8 mouse cellular contexts compared by ENCODE assay signal in the genomic region with DNA sequence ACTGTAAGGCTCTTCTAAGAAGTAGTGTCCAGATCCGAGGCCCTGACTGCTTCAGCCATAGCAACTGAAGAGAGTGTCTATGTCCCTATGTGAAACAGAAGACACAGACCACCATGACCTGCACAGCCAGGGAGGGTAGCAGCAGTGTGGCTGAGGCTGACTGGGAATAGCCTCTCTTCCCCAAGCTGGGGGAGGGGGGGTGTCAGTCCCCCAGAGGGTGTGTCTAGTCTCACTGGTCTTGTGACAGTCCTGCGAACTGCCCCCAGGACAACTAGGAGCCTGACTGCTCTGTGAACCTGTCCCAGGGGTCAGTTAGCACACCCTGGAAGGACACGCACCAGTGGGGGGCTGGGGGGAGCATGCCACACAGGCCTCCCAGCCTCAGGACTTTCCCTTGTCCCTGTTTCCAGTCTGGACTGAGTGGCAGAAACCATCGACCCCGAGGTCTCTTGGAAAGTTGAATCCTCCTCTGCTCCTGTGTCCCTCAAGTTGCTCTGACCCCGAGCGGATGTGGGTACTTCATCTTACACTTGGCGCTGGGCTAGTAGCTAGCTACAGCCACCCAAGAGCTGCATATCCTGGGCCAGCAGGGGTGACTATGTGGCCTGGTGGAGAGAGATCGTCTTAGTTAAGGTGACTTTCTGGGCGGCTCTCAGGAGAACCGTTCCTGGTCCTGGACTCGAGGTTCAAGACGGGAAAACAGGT. TPM values are rescaled to one million over a fixed set of nuclear protein-coding genes. Genes with fewer than 3 reads are reported as not detected.
DNase-seq lines count a peak whose midpoint lies in the region; ATAC-seq and TF ChIP-seq lines count a peak whose summit lies in the region.

No protein-coding gene starts in this region.

- peak overlapping the region; percentile 72 for H3K9ac ChIP-seq in forebrain, embryonic 11.5 days (ENCODE audit: low read length)
- peak overlapping the region; percentile 66; the same call in 1 of the 2 replicates for H3K9ac ChIP-seq in limb, embryonic 12.5 days (replicated peaks)
- H3K9ac ChIP-seq in neural tube, embryonic 11.5 days (ENCODE audit: low read length), result no peak overlapping the region

- ATAC-seq in forebrain, embryonic 11.5 days (replicated peaks; ENCODE audit: low FRiP score), result no peak
- no peak for ATAC-seq in limb, embryonic 12.5 days (ENCODE audit: insufficient number of reproducible peaks, insufficient read depth, low FRiP score, low TSS enrichment, low read depth)
- ATAC-seq in neural tube, embryonic 11.5 days (ENCODE audit: insufficient read depth, low FRiP score, low TSS enrichment), result no peak
- no peak for ATAC-seq in erythroid progenitor cell, adult 5-6 weeks (replicated peaks; ENCODE audit: low FRiP score, poor library complexity, severe bottlenecking)

- no peak for DNase-seq in layer of hippocampus, adult 2 months (ENCODE audit: low spot score in 2 of 2)
- no peak for DNase-seq in layer of hippocampus, adult 18-20 months (ENCODE audit: low spot score in 2 of 2)
- no peak for DNase-seq in forebrain, embryonic 11.5 days (ENCODE audit: low spot score)
- peak; percentile 22 for DNase-seq in hindbrain, embryonic 10.5 days (ENCODE audit: low spot score)
- no peak for DNase-seq in neural tube, embryonic 11.5 days (ENCODE audit: low spot score)
- no peak for DNase-seq in MN1 (ENCODE audit: low spot score)

- H3K4me3 ChIP-seq in layer of hippocampus, adult 2 months, result peak overlapping the region; percentile 64
- H3K4me3 ChIP-seq in forebrain, embryonic 11.5 days (ENCODE audit: low read depth, low read length), result peak overlapping the region; percentile 48; the same call in 1 of the 2 replicates
- H3K4me3 ChIP-seq in hindbrain, embryonic 10.5 days, result peak overlapping the region; percentile 68
- peak overlapping the region; percentile 54 for H3K4me3 ChIP-seq in limb, embryonic 12.5 days (replicated peaks)
- peak overlapping the region; percentile 43; the same call in 1 of the 2 replicates for H3K4me3 ChIP-seq in neural tube, embryonic 11.5 days (ENCODE audit: low read depth, low read length)

- peak overlapping the region; percentile 97 for H3K4me2 ChIP-seq in forebrain, embryonic 11.5 days (ENCODE audit: low read depth, low read length, severe bottlenecking)
- peak overlapping the region; percentile 97 for H3K4me2 ChIP-seq in limb, embryonic 12.5 days
- H3K4me2 ChIP-seq in neural tube, embryonic 11.5 days (ENCODE audit: low read depth), result peak overlapping the region; percentile 95

- peaks cover 12% of the 10 kb centered on the region; the same call in 1 of the 2 replicates for H3K4me1 ChIP-seq in forebrain, embryonic 11.5 days (replicated peaks; ENCODE audit: control insufficient read depth, insufficient read depth, low read length)
- H3K4me1 ChIP-seq in hindbrain, embryonic 10.5 days (replicated peaks), result peaks cover 65% of the 10 kb centered on the region
- peaks cover 39% of the 10 kb centered on the region for H3K4me1 ChIP-seq in limb, embryonic 12.5 days (replicated peaks)
- peaks cover 16% of the 10 kb centered on the region for H3K4me1 ChIP-seq in neural tube, embryonic 11.5 days (ENCODE audit: control insufficient read depth, insufficient read depth, low read length)

- H3K36me3 ChIP-seq in forebrain, embryonic 11.5 days (ENCODE audit: control insufficient read depth, insufficient read depth, low read length), result no peaks in the 10 kb centered on the region
- no peaks in the 10 kb centered on the region for H3K36me3 ChIP-seq in hindbrain, embryonic 10.5 days
- no peaks in the 10 kb centered on the region for H3K36me3 ChIP-seq in limb, embryonic 12.5 days
- no peaks in the 10 kb centered on the region for H3K36me3 ChIP-seq in neural tube, embryonic 11.5 days (ENCODE audit: control insufficient read depth, insufficient read depth, low read length)

- no peaks in the 10 kb centered on the region for H3K9me3 ChIP-seq in forebrain, embryonic 11.5 days (ENCODE audit: control insufficient read depth, low read length)
- H3K9me3 ChIP-seq in hindbrain, embryonic 10.5 days, result no peaks in the 10 kb centered on the region
- no peaks in the 10 kb centered on the region for H3K9me3 ChIP-seq in limb, embryonic 12.5 days
- H3K9me3 ChIP-seq in neural tube, embryonic 11.5 days (ENCODE audit: control insufficient read depth, low read length), result no peaks in the 10 kb centered on the region

- peak overlapping the region; percentile 88 for H3K27ac ChIP-seq in layer of hippocampus, adult 2 months
- no peak overlapping the region for H3K27ac ChIP-seq in forebrain, embryonic 11.5 days (ENCODE audit: low read depth, low read length)
- H3K27ac ChIP-seq in hindbrain, embryonic 10.5 days, result peak overlapping the region; percentile 86
- no peak overlapping the region for H3K27ac ChIP-seq in limb, embryonic 12.5 days
- no peak overlapping the region for H3K27ac ChIP-seq in neural tube, embryonic 11.5 days (ENCODE audit: low read depth, low read length)

- WGBS in forebrain, embryonic 11.5 days, result 28% methylated on average over 13 of the region's 13 CpGs
- WGBS in hindbrain, embryonic 10.5 days, result 18% methylated on average over 13 of the region's 13 CpGs
- 21% methylated on average over 13 of the region's 13 CpGs for WGBS in limb, embryonic 12.5 days
- 26% methylated on average over 13 of the region's 13 CpGs for WGBS in neural tube, embryonic 11.5 days

- TF ChIP-seq CTCF in layer of hippocampus, adult 2 months (conservative IDR thresholded peaks at IDR 0.05), result no peak

- H3K27me3 ChIP-seq in forebrain, embryonic 11.5 days (ENCODE audit: control insufficient read depth, insufficient read depth, low read length), result peaks cover 16% of the 10 kb centered on the region
- H3K27me3 ChIP-seq in hindbrain, embryonic 10.5 days (ENCODE audit: insufficient read depth, poor library complexity, severe bottlenecking), result peaks cover 56% of the 10 kb centered on the region
- peaks cover 34% of the 10 kb centered on the region for H3K27me3 ChIP-seq in limb, embryonic 12.5 days
- peaks cover 19% of the 10 kb centered on the region for H3K27me3 ChIP-seq in neural tube, embryonic 11.5 days (ENCODE audit: control insufficient read depth, insufficient read depth, low read length)

RNA-seq across cellular contexts. Expression of gene Adssl1, which starts 0.7 kb away (rescaled TPM):
- total RNA-seq in layer of hippocampus, adult 2 months (2021), result 10 to 100 TPM; 10.1 to 10.6 TPM
- total RNA-seq in layer of hippocampus, adult 18-20 months (2021), result 10 to 100 TPM; 14.3 to 15.7 TPM
- polyA plus RNA-seq in forebrain, embryonic 11.5 days (2014; fragmentation: Nextera tagmentation; extraction: Ambion mirVana), result 1.9 and 2.1 TPM in 2 replicates
- 3.7 and 5.5 TPM in 2 replicates for polyA plus RNA-seq in hindbrain, embryonic 10.5 days (2016; fragmentation: Nextera tagmentation; extraction: Ambion mirVana)
- polyA plus RNA-seq in limb, embryonic 12.5 days (2016; fragmentation: Nextera tagmentation; extraction: Ambion mirVana), result 9.2 and 10.0 TPM in 2 replicates
- polyA plus RNA-seq in neural tube, embryonic 11.5 days (2014; fragmentation: Nextera tagmentation; extraction: Ambion mirVana), result 4.6 and 4.7 TPM in 2 replicates
- 16.8 and 26.3 TPM in 2 replicates for total RNA-seq in erythroid progenitor cell, adult 5-6 weeks (2015; ENCODE audit: low replicate concordance)
- total RNA-seq in erythroid progenitor cell, adult 5-6 weeks (2017; ENCODE audit: low replicate concordance), result 2.0 and 14.9 TPM in 2 replicates

RNA-seq across cellular contexts. Expression of gene Siva1, which starts 25.3 kb away (rescaled TPM):
- 10 to 100 TPM; 19.6 to 20.1 TPM for total RNA-seq in layer of hippocampus, adult 2 months (2021)
- 10 to 100 TPM; 23.4 TPM for total RNA-seq in layer of hippocampus, adult 18-20 months (2021)
- polyA plus RNA-seq in forebrain, embryonic 11.5 days (2014; fragmentation: Nextera tagmentation; extraction: Ambion mirVana), result 227 and 257 TPM in 2 replicates
- polyA plus RNA-seq in hindbrain, embryonic 10.5 days (2016; fragmentation: Nextera tagmentation; extraction: Ambion mirVana), result 281 and 334 TPM in 2 replicates
- 248 and 258 TPM in 2 replicates for polyA plus RNA-seq in limb, embryonic 12.5 days (2016; fragmentation: Nextera tagmentation; extraction: Ambion mirVana)
- polyA plus RNA-seq in neural tube, embryonic 11.5 days (2014; fragmentation: Nextera tagmentation; extraction: Ambion mirVana), result 217 and 219 TPM in 2 replicates
- 62.0 and 125 TPM in 2 replicates for total RNA-seq in erythroid progenitor cell, adult 5-6 weeks (2015; ENCODE audit: low replicate concordance)
- 136 and 176 TPM in 2 replicates for total RNA-seq in erythroid progenitor cell, adult 5-6 weeks (2017; ENCODE audit: low replicate concordance)

RNA-seq across cellular contexts. Expression of gene Inf2, which starts 30.5 kb away (rescaled TPM):
- 100 to 1,000 TPM; 131 to 138 TPM for total RNA-seq in layer of hippocampus, adult 2 months (2021)
- 100 to 1,000 TPM; 105 to 111 TPM for total RNA-seq in layer of hippocampus, adult 18-20 months (2021)
- polyA plus RNA-seq in forebrain, embryonic 11.5 days (2014; fragmentation: Nextera tagmentation; extraction: Ambion mirVana), result 1.6 and 2.4 TPM in 2 replicates
- 1.5 and 1.8 TPM in 2 replicates for polyA plus RNA-seq in hindbrain, embryonic 10.5 days (2016; fragmentation: Nextera tagmentation; extraction: Ambion mirVana)
- polyA plus RNA-seq in limb, embryonic 12.5 days (2016; fragmentation: Nextera tagmentation; extraction: Ambion mirVana), result 2.0 and 2.2 TPM in 2 replicates
- 1.9 and 2.2 TPM in 2 replicates for polyA plus RNA-seq in neural tube, embryonic 11.5 days (2014; fragmentation: Nextera tagmentation; extraction: Ambion mirVana)
- 2.1 and 2.2 TPM in 2 replicates for total RNA-seq in erythroid progenitor cell, adult 5-6 weeks (2015; ENCODE audit: low replicate concordance)
- total RNA-seq in erythroid progenitor cell, adult 5-6 weeks (2017; ENCODE audit: low replicate concordance), result 1.0 and 1.5 TPM in 2 replicates

RNA-seq across cellular contexts. Expression of gene Akt1, which starts 55.6 kb away (rescaled TPM):
- total RNA-seq in layer of hippocampus, adult 2 months (2021), result 100 to 1,000 TPM; 152 to 160 TPM
- total RNA-seq in layer of hippocampus, adult 18-20 months (2021), result 100 to 1,000 TPM; 169 to 170 TPM
- 99.4 and 123 TPM in 2 replicates for polyA plus RNA-seq in forebrain, embryonic 11.5 days (2014; fragmentation: Nextera tagmentation; extraction: Ambion mirVana)
- polyA plus RNA-seq in hindbrain, embryonic 10.5 days (2016; fragmentation: Nextera tagmentation; extraction: Ambion mirVana), result 50.9 and 56.8 TPM in 2 replicates
- 67.0 and 156 TPM in 2 replicates for polyA plus RNA-seq in limb, embryonic 12.5 days (2016; fragmentation: Nextera tagmentation; extraction: Ambion mirVana)
- 124 and 126 TPM in 2 replicates for polyA plus RNA-seq in neural tube, embryonic 11.5 days (2014; fragmentation: Nextera tagmentation; extraction: Ambion mirVana)
- 22.6 and 24.1 TPM in 2 replicates for total RNA-seq in erythroid progenitor cell, adult 5-6 weeks (2015; ENCODE audit: low replicate concordance)
- 24.5 and 40.9 TPM in 2 replicates for total RNA-seq in erythroid progenitor cell, adult 5-6 weeks (2017; ENCODE audit: low replicate concordance)

RNA-seq across cellular contexts. Expression of gene Zbtb42, which starts 59.5 kb away (rescaled TPM):
- under 1 TPM; 0.44 to 0.52 TPM for total RNA-seq in layer of hippocampus, adult 2 months (2021)
- under 1 TPM; 0.61 to 0.97 TPM for total RNA-seq in layer of hippocampus, adult 18-20 months (2021)
- polyA plus RNA-seq in forebrain, embryonic 11.5 days (2014; fragmentation: Nextera tagmentation; extraction: Ambion mirVana), result 4.4 and 5.3 TPM in 2 replicates
- polyA plus RNA-seq in hindbrain, embryonic 10.5 days (2016; fragmentation: Nextera tagmentation; extraction: Ambion mirVana), result 7.1 and 10.9 TPM in 2 replicates
- 1.4 and 2.7 TPM in 2 replicates for polyA plus RNA-seq in limb, embryonic 12.5 days (2016; fragmentation: Nextera tagmentation; extraction: Ambion mirVana)
- 4.4 and 6.7 TPM in 2 replicates for polyA plus RNA-seq in neural tube, embryonic 11.5 days (2014; fragmentation: Nextera tagmentation; extraction: Ambion mirVana)
- 10.1 TPM in 1 of 2 replicates, not detected in the other for total RNA-seq in erythroid progenitor cell, adult 5-6 weeks (2015; ENCODE audit: low replicate concordance)
- 0.39 TPM in 1 of 2 replicates, not detected in the other for total RNA-seq in erythroid progenitor cell, adult 5-6 weeks (2017; ENCODE audit: low replicate concordance)

Comparison
In these comparisons a context has a peak if more than half of its experiments do, and no peak if none do; other contexts are left out.
1. H3K27ac ChIP-seq: peak in layer of hippocampus, adult 2 months (single experiment) and hindbrain, embryonic 10.5 days (single experiment); none in forebrain, embryonic 11.5 days (single experiment), limb, embryonic 12.5 days (single experiment) and neural tube, embryonic 11.5 days (single experiment).
2. Peak in every context shown above with its lines, with median percentiles within 50 percentile points of each other: H3K4me3 ChIP-seq and H3K4me2 ChIP-seq.